Mouse (Mus musculus): ENCODE data around the gene C1ql2. TPM values are rescaled to one million over a fixed set of nuclear protein-coding genes. Genes with fewer than 3 reads are reported as not detected.

C1ql2 gene
- polyA plus RNA-seq, 1 experiment from 2014 or later: 8.0 TPM

Other genes starting within 250 kb of the C1ql2 start
- gene Dbi, start 219.5 kb upstream of the C1ql2 start, polyA plus RNA-seq (2015; fragmentation: Nextera tagmentation; extraction: Ambion mirVana): 654 and 688 TPM in 2 replicates
- 20.7 and 21.8 TPM in 2 replicates for gene 3110009E18Rik, start 219.4 kb upstream of the C1ql2 start, polyA plus RNA-seq (2015; fragmentation: Nextera tagmentation; extraction: Ambion mirVana)
- gene Steap3, start 67.9 kb upstream of the C1ql2 start, polyA plus RNA-seq (2015; fragmentation: Nextera tagmentation; extraction: Ambion mirVana): 1.5 and 2.1 TPM in 2 replicates
- 0.52 TPM in 1 of 2 replicates, not detected in the other for gene Marco, start 164.4 kb downstream of the C1ql2 start, polyA plus RNA-seq (2015; fragmentation: Nextera tagmentation; extraction: Ambion mirVana)